ENCODE assay signal across 7 mouse cellular contexts in the genomic region with DNA sequence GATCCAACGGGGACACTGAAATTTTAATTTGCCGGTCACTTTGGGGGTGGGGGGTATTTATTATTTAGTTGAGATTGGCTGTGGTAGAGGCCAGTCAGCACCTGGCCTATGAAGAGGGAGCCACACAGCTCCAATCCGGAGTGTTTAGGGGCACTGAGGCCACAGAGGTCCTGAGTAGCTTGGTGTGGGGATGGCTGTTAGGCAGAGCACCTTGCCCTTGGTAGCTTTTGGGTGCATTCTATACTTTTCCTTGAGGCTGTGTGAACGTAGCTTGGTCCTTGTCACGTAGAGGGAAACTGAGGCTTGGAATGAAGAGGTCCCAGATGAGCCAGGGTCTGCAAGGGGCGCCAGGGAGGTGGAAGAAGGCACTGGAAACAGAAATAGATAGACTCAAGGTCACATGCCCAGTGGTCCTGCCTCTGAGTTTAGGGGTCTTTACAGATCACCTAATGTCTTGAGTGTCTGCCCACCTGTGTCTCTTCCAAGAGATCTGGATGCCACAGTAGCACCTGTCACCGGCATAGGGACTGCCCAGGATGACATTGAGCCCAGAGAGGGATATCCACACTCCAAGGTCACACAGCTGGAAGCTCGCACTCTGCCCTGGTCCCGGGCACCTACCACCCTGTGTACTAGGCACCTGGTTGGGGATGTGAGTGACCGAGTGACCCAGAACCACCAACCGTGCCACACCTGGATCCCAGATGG. TPM values are rescaled to one million over a fixed set of nuclear protein-coding genes. Genes with fewer than 3 reads are reported as not detected.
DNase-seq lines count a peak whose midpoint lies in the region; ATAC-seq and TF ChIP-seq lines count a peak whose summit lies in the region.

No protein-coding gene starts in this region.

- WGBS in lung, embryonic 14.5 days, result 58% methylated on average over 11 of the region's 11 CpGs
- 65% methylated on average over 11 of the region's 11 CpGs for WGBS in forebrain, embryonic 10.5 days
- 22% methylated on average over 11 of the region's 11 CpGs for WGBS in intestine, postnatal 0 days
- WGBS in neural tube, embryonic 15.5 days, result 59% methylated on average over 11 of the region's 11 CpGs

- DNase-seq in lung, embryonic 14.5 days, result no peak
- DNase-seq in lung, postnatal 4 days, result no peak
- DNase-seq in forebrain, embryonic 10.5 days (ENCODE audit: extremely low spot score, low spot score), result no peak
- no peak for DNase-seq in frontal cortex, adult 2 months (ENCODE audit: extremely low spot score in 1 of 2, low spot score in 1 of 2)

- H3K9me3 ChIP-seq in lung, embryonic 14.5 days (ENCODE audit: low read depth, low read length), result no peaks in the 10 kb centered on the region
- H3K9me3 ChIP-seq in forebrain, embryonic 10.5 days, result 0 out of 2 replicates have a peak, but pooled peaks cover 6% of the 10 kb centered on the region
- H3K9me3 ChIP-seq in intestine, postnatal 0 days (ENCODE audit: control insufficient read depth), result no peaks in the 10 kb centered on the region
- H3K9me3 ChIP-seq in neural tube, embryonic 15.5 days (replicated peaks), result no peaks in the 10 kb centered on the region

- peaks cover 21% of the 10 kb centered on the region for H3K27me3 ChIP-seq in lung, embryonic 14.5 days (ENCODE audit: insufficient read depth, low read length)
- H3K27me3 ChIP-seq in forebrain, embryonic 10.5 days (ENCODE audit: poor library complexity, severe bottlenecking), result peaks cover 22% of the 10 kb centered on the region
- H3K27me3 ChIP-seq in intestine, postnatal 0 days (replicated peaks; ENCODE audit: control insufficient read depth, insufficient read depth, low read length), result no peaks in the 10 kb centered on the region
- peaks cover 16% of the 10 kb centered on the region for H3K27me3 ChIP-seq in neural tube, embryonic 15.5 days (replicated peaks)

- H3K27ac ChIP-seq in lung, embryonic 14.5 days (ENCODE audit: low read depth), result peak overlapping the region; percentile 80; the same call in 1 of the 2 replicates
- peak overlapping the region; percentile 97 for H3K27ac ChIP-seq in forebrain, embryonic 10.5 days
- peak overlapping the region; percentile 91 for H3K27ac ChIP-seq in intestine, postnatal 0 days (ENCODE audit: low read depth, low read length)
- H3K27ac ChIP-seq in neural tube, embryonic 15.5 days (replicated peaks), result peak overlapping the region; percentile 83

- H3K4me1 ChIP-seq in lung, embryonic 14.5 days (ENCODE audit: insufficient read depth), result peaks cover 26% of the 10 kb centered on the region
- H3K4me1 ChIP-seq in forebrain, embryonic 10.5 days, result peaks cover 75% of the 10 kb centered on the region
- H3K4me1 ChIP-seq in intestine, postnatal 0 days (replicated peaks; ENCODE audit: control insufficient read depth, insufficient read depth, low read length), result peaks cover 16% of the 10 kb centered on the region
- peaks cover 66% of the 10 kb centered on the region for H3K4me1 ChIP-seq in neural tube, embryonic 15.5 days

- peaks cover 16% of the 10 kb centered on the region for H3K36me3 ChIP-seq in lung, embryonic 14.5 days (ENCODE audit: insufficient read depth)
- H3K36me3 ChIP-seq in forebrain, embryonic 10.5 days (replicated peaks), result peaks cover 22% of the 10 kb centered on the region
- H3K36me3 ChIP-seq in intestine, postnatal 0 days (ENCODE audit: control insufficient read depth, insufficient read depth), result peaks cover 7% of the 10 kb centered on the region
- H3K36me3 ChIP-seq in neural tube, embryonic 15.5 days, result peaks cover 7% of the 10 kb centered on the region

- ATAC-seq in lung, embryonic 14.5 days (ENCODE audit: insufficient read depth), result no peak
- ATAC-seq in intestine, postnatal 0 days, result no peak
- ATAC-seq in neural tube, embryonic 15.5 days (ENCODE audit: low FRiP score), result no peak
- no peak for ATAC-seq in granulocyte monocyte progenitor cell, adult 5-6 weeks (replicated peaks; ENCODE audit: poor library complexity, severe bottlenecking)

- H3K4me2 ChIP-seq in lung, embryonic 14.5 days, result peak overlapping the region; percentile 94
- H3K4me2 ChIP-seq in intestine, postnatal 0 days (replicated peaks; ENCODE audit: low read depth), result peak overlapping the region; percentile 83
- peak overlapping the region; percentile 96 for H3K4me2 ChIP-seq in neural tube, embryonic 15.5 days

- peak overlapping the region; percentile 83 for H3K9ac ChIP-seq in lung, embryonic 14.5 days
- peak overlapping the region; percentile 87 for H3K9ac ChIP-seq in intestine, postnatal 0 days (ENCODE audit: low read depth, low read length)
- peak overlapping the region; percentile 73 for H3K9ac ChIP-seq in neural tube, embryonic 15.5 days (replicated peaks)

- peak overlapping the region; percentile 85 for H3K4me3 ChIP-seq in lung, embryonic 14.5 days (ENCODE audit: low read depth, low read length)
- H3K4me3 ChIP-seq in forebrain, embryonic 10.5 days, result peak overlapping the region; percentile 91
- H3K4me3 ChIP-seq in intestine, postnatal 0 days (ENCODE audit: low read depth, low read length), result peak overlapping the region; percentile 87
- peak overlapping the region; percentile 77 for H3K4me3 ChIP-seq in neural tube, embryonic 15.5 days (replicated peaks)

- TF ChIP-seq CTCF in lung, embryonic 14.5 days (IDR thresholded peaks at IDR 0.05; ENCODE audit: low read depth), result no peak
- TF ChIP-seq CTCF in intestine, postnatal 0 days (IDR thresholded peaks at IDR 0.05; ENCODE audit: low read depth), result no peak

RNA-seq across cellular contexts. Expression of a gene that starts 4.0 kb away (rescaled TPM):
- 22.4 and 25.0 TPM in 2 replicates for polyA plus RNA-seq in lung, embryonic 14.5 days (2014; fragmentation: Nextera tagmentation; extraction: Ambion mirVana)
- 6.8 and 7.5 TPM in 2 replicates for polyA plus RNA-seq in forebrain, embryonic 10.5 days (2016; fragmentation: Nextera tagmentation; extraction: Ambion mirVana)
- 54.1 and 67.6 TPM in 2 replicates for polyA plus RNA-seq in intestine, postnatal 0 days (2015; fragmentation: Nextera tagmentation; extraction: Ambion mirVana)
- polyA plus RNA-seq in neural tube, embryonic 15.5 days (2015; fragmentation: Nextera tagmentation; extraction: Ambion mirVana), result 14.8 and 21.0 TPM in 2 replicates
- 16.1 and 20.6 TPM in 2 replicates for total RNA-seq in granulocyte monocyte progenitor cell, adult 5-6 weeks (2014; fragmentation: Nextera tagmentation)
- total RNA-seq in granulocyte monocyte progenitor cell, adult 5-6 weeks (2017), result 7.1 and 8.0 TPM in 2 replicates
- 45.1 and 46.0 TPM in 2 replicates for polyA plus RNA-seq in frontal cortex, adult 2 months (2012; rRNA removed)

RNA-seq across cellular contexts. Expression of a gene that starts 28.7 kb away (rescaled TPM):
- 38.7 and 47.9 TPM in 2 replicates for polyA plus RNA-seq in lung, embryonic 14.5 days (2014; fragmentation: Nextera tagmentation; extraction: Ambion mirVana)
- 56.2 and 58.7 TPM in 2 replicates for polyA plus RNA-seq in forebrain, embryonic 10.5 days (2016; fragmentation: Nextera tagmentation; extraction: Ambion mirVana)
- polyA plus RNA-seq in intestine, postnatal 0 days (2015; fragmentation: Nextera tagmentation; extraction: Ambion mirVana), result 32.8 and 36.5 TPM in 2 replicates
- polyA plus RNA-seq in neural tube, embryonic 15.5 days (2015; fragmentation: Nextera tagmentation; extraction: Ambion mirVana), result 52.8 and 57.3 TPM in 2 replicates
- total RNA-seq in granulocyte monocyte progenitor cell, adult 5-6 weeks (2014; fragmentation: Nextera tagmentation), result 6.3 and 22.9 TPM in 2 replicates
- 7.8 and 8.1 TPM in 2 replicates for total RNA-seq in granulocyte monocyte progenitor cell, adult 5-6 weeks (2017)
- polyA plus RNA-seq in frontal cortex, adult 2 months (2012; rRNA removed), result 25.7 and 27.4 TPM in 2 replicates

RNA-seq across cellular contexts. Expression of a gene that starts 33.3 kb away (rescaled TPM):
- polyA plus RNA-seq in lung, embryonic 14.5 days (2014; fragmentation: Nextera tagmentation; extraction: Ambion mirVana), result 180 and 199 TPM in 2 replicates
- polyA plus RNA-seq in forebrain, embryonic 10.5 days (2016; fragmentation: Nextera tagmentation; extraction: Ambion mirVana), result 186 and 206 TPM in 2 replicates
- 258 and 259 TPM in 2 replicates for polyA plus RNA-seq in intestine, postnatal 0 days (2015; fragmentation: Nextera tagmentation; extraction: Ambion mirVana)
- polyA plus RNA-seq in neural tube, embryonic 15.5 days (2015; fragmentation: Nextera tagmentation; extraction: Ambion mirVana), result 227 and 241 TPM in 2 replicates
- 35.0 and 72.7 TPM in 2 replicates for total RNA-seq in granulocyte monocyte progenitor cell, adult 5-6 weeks (2014; fragmentation: Nextera tagmentation)
- total RNA-seq in granulocyte monocyte progenitor cell, adult 5-6 weeks (2017), result 46.7 and 50.8 TPM in 2 replicates
- polyA plus RNA-seq in frontal cortex, adult 2 months (2012; rRNA removed), result 189 and 202 TPM in 2 replicates

RNA-seq across cellular contexts. Expression of a gene that starts 37.5 kb away (rescaled TPM):
- 481 and 493 TPM in 2 replicates for polyA plus RNA-seq in lung, embryonic 14.5 days (2014; fragmentation: Nextera tagmentation; extraction: Ambion mirVana)
- polyA plus RNA-seq in forebrain, embryonic 10.5 days (2016; fragmentation: Nextera tagmentation; extraction: Ambion mirVana), result 596 and 599 TPM in 2 replicates
- polyA plus RNA-seq in intestine, postnatal 0 days (2015; fragmentation: Nextera tagmentation; extraction: Ambion mirVana), result 286 and 316 TPM in 2 replicates
- 493 and 549 TPM in 2 replicates for polyA plus RNA-seq in neural tube, embryonic 15.5 days (2015; fragmentation: Nextera tagmentation; extraction: Ambion mirVana)
- 843 and 1,029 TPM in 2 replicates for total RNA-seq in granulocyte monocyte progenitor cell, adult 5-6 weeks (2014; fragmentation: Nextera tagmentation)
- 1,504 and 1,576 TPM in 2 replicates for total RNA-seq in granulocyte monocyte progenitor cell, adult 5-6 weeks (2017)
- polyA plus RNA-seq in frontal cortex, adult 2 months (2012; rRNA removed), result 1,035 and 1,113 TPM in 2 replicates

RNA-seq across cellular contexts. Expression of a gene that starts 40.3 kb away (rescaled TPM):
- polyA plus RNA-seq in lung, embryonic 14.5 days (2014; fragmentation: Nextera tagmentation; extraction: Ambion mirVana), result 0.41 and 0.58 TPM in 2 replicates
- polyA plus RNA-seq in forebrain, embryonic 10.5 days (2016; fragmentation: Nextera tagmentation; extraction: Ambion mirVana), result 0.14 and 0.22 TPM in 2 replicates
- 385 and 396 TPM in 2 replicates for polyA plus RNA-seq in intestine, postnatal 0 days (2015; fragmentation: Nextera tagmentation; extraction: Ambion mirVana)
- polyA plus RNA-seq in neural tube, embryonic 15.5 days (2015; fragmentation: Nextera tagmentation; extraction: Ambion mirVana), result 0.38 and 0.56 TPM in 2 replicates
- total RNA-seq in granulocyte monocyte progenitor cell, adult 5-6 weeks (2014; fragmentation: Nextera tagmentation), result 0.43 TPM in 1 of 2 replicates, not detected in the other
- total RNA-seq in granulocyte monocyte progenitor cell, adult 5-6 weeks (2017), result 0.86 and 1.3 TPM in 2 replicates
- polyA plus RNA-seq in frontal cortex, adult 2 months (2012; rRNA removed), result 0.44 and 0.63 TPM in 2 replicates
